Mouse (Mus musculus) left cerebral cortex, adult 2 months (tissue): ENCODE measurements around the gene Rbpjl. TPM values are rescaled to one million over a fixed set of nuclear protein-coding genes. Genes with fewer than 3 reads are reported as not detected.

Experiments used
- DNase-seq, 2 experiments: peaks; one replicate each; pipeline ENCODE4 v3.0.0; 2021 to 2022; ENCODE audit warnings: low spot score in 2 of 2, mixed read lengths in 1 of 2; ENCODE audit errors: extremely low spot score in 1 of 2
- H3K27ac ChIP-seq: fragments of 200-600 bp; 2 replicates; pipeline ENCODE4 v1.8.1; 2022
- H3K4me3 ChIP-seq: fragments of 200-600 bp; 2 replicates; pipeline ENCODE4 v1.8.1; 2022
- CTCF ChIP-seq: fragments of 200-600 bp; IDR thresholded peaks from 2 replicates; pipeline ENCODE4 v1.8.1; 2022; ENCODE audit warnings: antibody characterized with exemption, mild to moderate bottlenecking, moderate library complexity
- intact Hi-C: fragments of 180-260 bp; cut with DNase I; formaldehyde crosslinking; loops from one replicate; pipeline ENCODE4 v1.15.1; 2025
- total RNA-seq, 2 experiments: library from RNA; stranded (reverse); gene quantifications; 2 replicates each; pipeline ENCODE4 v1.2.3; 2021

Gene Rbpjl
- total RNA-seq, 2 experiments from 2014 or later: 0.20 to 0.23 TPM

DNA sequence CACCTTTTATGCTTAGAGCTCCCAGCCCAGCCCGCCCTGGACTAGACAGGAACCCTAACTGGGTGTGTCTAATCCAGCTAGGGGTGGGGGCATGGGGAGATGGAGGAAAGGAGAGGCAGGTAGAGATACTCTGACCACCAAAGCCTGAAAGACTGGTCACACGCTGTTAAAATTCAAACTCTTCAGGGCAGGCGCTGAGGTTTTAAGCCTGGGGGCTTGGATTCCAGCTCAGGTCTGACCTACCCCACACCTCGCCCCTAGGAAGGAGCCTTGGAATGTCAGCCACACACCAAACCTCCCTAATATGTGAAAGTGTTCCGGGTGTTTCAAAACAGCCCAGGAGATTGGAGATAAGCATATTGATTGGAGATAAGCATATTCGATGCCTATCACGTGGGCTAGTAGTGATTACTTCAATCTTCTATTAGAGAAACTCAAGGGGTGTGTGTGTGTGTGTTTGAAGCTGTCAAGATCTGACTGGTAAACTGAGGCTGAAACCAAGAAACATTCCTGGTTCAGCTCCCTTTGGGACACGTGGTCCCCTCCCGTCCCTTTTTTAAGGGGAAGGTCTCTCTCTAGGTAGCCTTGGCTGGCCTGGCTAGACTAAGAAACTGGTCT lies 30.4 kb downstream of the Rbpjl start:
- Histone ChIP-seq H3K4me3 (no peak overlapping the region), H3K27ac (no peak overlapping the region)
- DNase-seq: no peak
- no peak for TF ChIP-seq CTCF
- intact Hi-C loops: no loop called here

GRCm38 (mm10) chr2:164434681-164435080 lies 31.7 kb downstream of the Rbpjl start:
- Histone ChIP-seq H3K27ac (no peak overlapping the region), H3K4me3 (no peak overlapping the region)
- no peak for TF ChIP-seq CTCF
- no peak for DNase-seq
- intact Hi-C loops: no loop called here

DNA sequence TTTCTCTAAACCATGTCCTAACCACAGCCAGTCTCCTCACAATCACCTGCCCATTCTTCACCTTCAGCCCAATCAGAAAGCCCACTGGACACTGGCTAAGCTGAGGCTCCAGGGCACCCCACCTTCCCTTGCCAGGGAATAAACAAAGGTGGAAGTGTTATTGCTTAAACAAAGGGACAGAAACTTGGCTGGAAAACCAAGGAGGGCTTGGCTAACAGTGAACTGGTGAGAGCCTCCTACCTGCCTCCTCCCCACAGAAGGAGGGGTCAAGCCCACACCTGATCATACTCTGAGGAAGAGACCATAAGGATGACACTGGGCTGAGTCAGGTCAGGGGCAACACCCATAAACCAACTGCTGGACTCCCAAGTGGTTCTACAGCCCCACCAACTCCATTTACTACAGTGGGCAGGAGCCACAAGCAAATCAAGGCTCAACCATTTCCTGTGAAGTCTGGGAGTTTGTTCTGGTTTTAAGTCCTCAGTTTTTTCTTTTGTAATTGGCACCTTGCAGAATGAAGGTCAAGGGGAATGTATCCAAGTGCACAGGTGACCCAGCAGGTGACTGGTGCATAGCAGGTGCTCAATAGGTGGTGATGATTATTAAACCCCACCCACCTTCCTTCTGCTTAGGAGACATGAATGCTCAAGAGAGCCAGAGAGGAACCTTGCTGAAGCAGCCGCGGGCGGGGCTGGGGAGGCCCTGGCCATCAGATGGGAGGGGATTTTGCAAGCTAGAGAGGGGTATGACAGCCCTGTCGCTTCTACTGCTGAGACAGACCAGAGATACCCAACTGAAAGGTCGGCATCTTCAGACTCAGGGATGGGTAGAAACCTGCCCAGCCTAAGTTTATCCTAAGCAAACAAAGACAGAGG lies 32.5 kb downstream of the Rbpjl start:
- no peak overlapping the region for H3K27ac ChIP-seq
- no peak for DNase-seq
- intact Hi-C loops: no loop called here
- TF ChIP-seq CTCF: no peak
- H3K4me3 ChIP-seq: no peak overlapping the region

- peak overlapping the region; percentile 37; the same call in 1 of the 2 replicates for H3K27ac ChIP-seq
- intact Hi-C loops: no loop called here
- no peak for TF ChIP-seq CTCF
- H3K4me3 ChIP-seq: no peak overlapping the region
- DNase-seq: no peak
These were observed 33.4 kb downstream of the Rbpjl start for GRCm38 (mm10) chr2:164436215-164436913.

GRCm38 (mm10) chr2:164436961-164437360 lies 34.0 kb downstream of the Rbpjl start:
- intact Hi-C loops: no loop called here
- Histone ChIP-seq H3K4me3 (no peak overlapping the region), H3K27ac (peak overlapping the region; percentile 48; the same call in 1 of the 2 replicates)
- TF ChIP-seq CTCF: no peak
- no peak for DNase-seq

DNA sequence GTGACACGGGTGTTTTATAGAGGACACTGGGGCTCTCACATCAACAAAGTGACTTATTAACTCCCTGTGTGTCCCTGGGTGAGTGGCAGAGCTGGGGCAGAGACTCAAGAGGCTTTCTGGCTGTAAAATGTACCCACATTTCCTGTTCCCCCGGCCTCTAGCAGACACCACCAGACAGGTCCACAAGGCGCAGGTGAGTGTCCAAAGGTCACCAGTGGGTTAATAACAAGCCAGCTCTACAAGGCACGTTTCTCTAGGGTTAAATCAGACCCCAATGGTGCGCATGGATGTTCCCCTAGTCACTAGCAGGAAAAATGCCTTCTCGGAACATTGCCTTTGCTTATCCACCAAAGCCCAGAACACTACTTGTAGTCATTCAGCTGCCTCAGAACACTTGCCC lies 34.8 kb downstream of the Rbpjl start:
- Histone ChIP-seq H3K4me3 (no peak overlapping the region), H3K27ac (peak overlapping the region; percentile 44; the same call in 1 of the 2 replicates)
- no peak for DNase-seq
- intact Hi-C loops: no loop called here
- no peak for TF ChIP-seq CTCF

GRCm38 (mm10) chr2:164438257-164438656 lies 35.3 kb downstream of the Rbpjl start:
- no peak overlapping the region for H3K4me3 ChIP-seq
- no peak for DNase-seq
- H3K27ac ChIP-seq: peak overlapping the region; percentile 53; the same call in 1 of the 2 replicates
- TF ChIP-seq CTCF: no peak
- intact Hi-C loops: no loop called here

DNA sequence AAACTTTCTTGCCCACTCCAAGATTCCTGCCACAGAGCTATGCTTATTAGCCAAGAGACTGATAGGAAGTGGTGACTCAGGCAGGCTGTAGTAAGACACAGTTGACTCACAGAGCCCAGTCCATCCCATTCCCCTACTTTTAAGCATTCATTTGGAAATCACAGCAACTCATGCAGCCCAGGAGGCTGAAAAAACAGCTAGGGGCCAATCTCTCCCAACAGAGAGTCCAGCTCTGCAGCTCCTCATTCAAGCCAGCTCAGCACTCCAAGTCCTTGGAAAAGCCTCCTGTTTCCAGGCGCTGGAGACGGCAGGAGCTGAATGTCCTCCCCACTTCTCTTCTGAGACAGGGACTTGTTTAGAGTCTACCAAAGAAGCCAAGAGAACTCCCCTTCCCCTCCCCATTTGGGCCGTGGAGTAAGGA lies 36.1 kb downstream of the Rbpjl start:
- DNase-seq: peak in 1 of 2 experiments; percentile 21
- intact Hi-C loops: no loop called here
- no peak overlapping the region for H3K4me3 ChIP-seq
- peak overlapping the region; percentile 53 for H3K27ac ChIP-seq
- no peak for TF ChIP-seq CTCF

- intact Hi-C loops: no loop called here
- no peak overlapping the region for H3K27ac ChIP-seq
- TF ChIP-seq CTCF: no peak
- no peak overlapping the region; the same call in 1 of the 2 replicates for H3K4me3 ChIP-seq
- DNase-seq: no peak
These were observed 37.4 kb downstream of the Rbpjl start for GRCm38 (mm10) chr2:164440314-164440713.

DNA sequence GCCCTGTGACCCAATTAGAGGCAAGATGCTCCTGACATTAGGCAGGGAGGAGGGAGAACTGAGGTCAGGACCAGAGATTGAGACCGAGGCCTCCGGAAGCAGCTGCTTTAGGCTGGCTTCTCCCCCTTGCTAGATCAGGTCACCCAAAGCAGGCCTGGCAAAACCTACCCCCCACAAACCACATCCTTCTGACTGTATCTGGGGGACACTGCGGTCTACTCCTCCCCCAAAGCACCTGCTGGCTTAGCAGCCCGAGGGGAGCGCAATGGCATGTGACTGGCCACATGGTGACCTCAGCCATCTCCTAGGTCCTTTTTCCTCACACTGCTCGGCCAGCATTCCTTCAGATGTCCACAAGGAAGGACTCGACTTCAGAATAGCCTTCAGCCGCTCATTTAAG lies 38.2 kb downstream of the Rbpjl start:
- DNase-seq: no peak
- peak overlapping the region; percentile 44 for H3K27ac ChIP-seq
- TF ChIP-seq CTCF: no peak
- H3K4me3 ChIP-seq: peak overlapping the region; percentile 57
- intact Hi-C loops: loop anchor here (1.0 kb wide), 1 partner anchor 18 kb away; no protein-coding TSS in a partner anchor

GRCm38 (mm10) chr2:164441731-164442130 lies 38.8 kb downstream of the Rbpjl start:
- peak overlapping the region; percentile 57 for H3K4me3 ChIP-seq
- no peak for DNase-seq
- no peak for TF ChIP-seq CTCF
- peak overlapping the region; percentile 37 for H3K27ac ChIP-seq
- intact Hi-C loops: loop anchor here (1.0 kb wide), 1 partner anchor 18 kb away; no protein-coding TSS in a partner anchor
